Mouse (Mus musculus) small intestine, adult 2 months (tissue): ENCODE measurements around the gene Smim26.

Source experiments
- CTCF ChIP-seq: fragments of 200-500 bp; IDR thresholded peaks from 2 replicates; pipeline ENCODE4 v1.5.1; 2012; ENCODE audit warnings: low read depth, mild to moderate bottlenecking, control low read depth, inconsistent platforms, low read length, moderate library complexity, mixed read lengths; ENCODE audit not compliant: insufficient replicate concordance, insufficient read length; ENCODE audit errors: extremely low read depth
- POLR2A ChIP-seq: fragments of 200-500 bp; IDR thresholded peaks from 2 replicates; pipeline ENCODE4 v1.6.1; 2012; ENCODE audit warnings: low read depth, mild to moderate bottlenecking, control low read depth, inconsistent platforms, low read length, moderate library complexity

- no peak for TF ChIP-seq POLR2A
- no peak for TF ChIP-seq CTCF
Measured at GRCm38 (mm10) chr2:144637671-144638395, 44.0 kb downstream of the Smim26 start.
